Mouse (Mus musculus) left cerebral cortex, adult 9 months (tissue): Measurements from ENCODE around the gene Olfml3.

Experiments
- DNase-seq, 2 experiments: peaks; one replicate each; pipeline ENCODE4 v3.0.0; 2022; ENCODE audit warnings: low spot score in 2 of 2

The Olfml3 gene

DNA sequence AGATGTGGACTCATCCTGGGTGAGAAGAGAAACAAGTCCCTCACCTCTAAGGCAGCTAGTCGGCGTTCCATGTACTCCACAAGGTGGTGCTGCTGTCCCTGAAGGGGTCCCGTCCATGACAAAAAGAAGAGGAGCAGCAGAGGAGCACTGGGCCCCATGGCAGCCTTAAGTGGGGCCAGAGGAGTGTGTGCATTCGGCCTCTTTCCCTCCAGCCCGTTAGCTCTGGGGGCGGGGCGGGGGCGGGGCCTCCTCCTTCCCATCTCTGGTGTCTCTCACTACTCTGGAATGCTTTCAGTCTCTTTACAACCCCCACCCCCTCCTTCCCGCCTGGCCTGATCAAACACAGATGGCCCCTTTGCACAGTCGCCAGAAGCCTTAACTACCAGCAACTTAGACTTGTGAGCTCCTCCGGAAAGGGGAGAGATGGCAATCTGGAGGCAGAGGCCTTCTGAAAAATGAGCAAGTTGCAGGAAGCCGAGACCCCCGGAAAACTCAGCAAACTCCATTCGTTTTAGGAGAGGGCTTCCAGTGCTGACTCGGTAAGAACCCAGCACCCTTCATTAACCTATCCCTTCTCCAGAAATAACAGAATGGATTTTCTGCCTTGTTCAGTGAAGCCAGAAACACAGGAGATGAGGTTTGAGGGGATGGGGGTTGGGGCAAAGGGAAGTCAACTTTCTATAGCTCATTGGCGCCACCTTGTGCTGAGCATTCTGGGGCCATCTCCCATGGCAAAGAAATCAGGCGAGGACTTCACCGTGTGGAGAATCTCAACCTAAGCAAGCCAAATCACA lies at the start of gene Olfml3:
Olfml3 (minus strand) TSS at position 224 of the 794 bp plus-strand sequence.
- DNase-seq = peak; percentile 65 to 95

DNA sequence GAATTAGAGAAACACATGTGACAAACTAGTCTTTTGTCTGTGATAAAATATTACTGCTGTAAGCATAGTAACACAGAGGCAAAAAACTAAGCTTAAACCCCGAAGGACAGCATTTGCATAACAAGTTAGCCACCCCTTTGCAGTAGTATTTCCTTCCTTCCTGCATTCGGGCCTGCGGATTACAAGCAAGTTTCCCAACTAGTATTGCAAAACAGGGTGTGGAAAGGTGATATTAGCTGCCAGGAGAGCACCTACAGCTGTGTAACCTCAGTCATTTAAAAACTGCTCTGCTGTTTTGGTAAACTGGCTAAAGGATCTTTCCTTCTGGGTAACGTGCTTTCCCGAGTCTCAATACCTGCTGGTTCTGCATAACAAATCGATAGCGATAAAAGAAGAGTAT lies 49.4 kb upstream of the Olfml3 start:
- DNase-seq = no peak

DNA sequence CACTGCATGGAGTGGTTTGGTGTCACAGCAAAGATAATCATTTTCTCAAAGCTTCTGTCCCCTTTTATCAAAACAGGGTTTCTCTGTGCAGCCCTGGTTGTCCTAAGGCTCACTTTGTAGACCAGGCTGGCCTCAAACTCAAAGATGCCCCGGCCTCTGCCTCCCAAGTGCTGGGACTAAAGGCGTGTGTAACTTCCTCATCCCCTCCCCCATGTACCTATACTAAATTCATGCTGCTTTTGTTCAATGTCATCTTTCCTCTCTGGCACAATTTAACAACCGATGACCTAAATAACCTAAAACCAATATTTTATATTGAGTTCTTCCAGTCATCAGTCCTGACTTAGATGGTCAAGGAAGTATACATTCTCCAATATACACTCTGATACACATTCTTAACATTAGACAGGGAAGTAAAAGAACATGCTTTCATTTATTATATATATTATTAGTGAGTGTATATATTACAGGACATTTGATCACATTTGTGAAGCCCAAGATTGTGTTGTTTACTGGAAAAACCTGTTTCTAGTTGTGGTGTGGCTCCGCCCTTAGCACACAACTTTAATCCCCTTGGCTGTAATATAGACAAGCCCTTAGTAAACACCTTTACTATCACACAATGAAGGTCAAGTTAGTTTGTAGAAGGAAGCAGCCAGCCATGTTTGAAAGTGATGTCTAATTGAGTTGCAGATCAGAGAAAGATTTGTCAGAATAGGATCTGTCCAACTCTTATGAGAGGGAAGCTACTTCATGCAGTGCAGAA lies 45.2 kb upstream of the Olfml3 start:
- no peak for DNase-seq

DNA sequence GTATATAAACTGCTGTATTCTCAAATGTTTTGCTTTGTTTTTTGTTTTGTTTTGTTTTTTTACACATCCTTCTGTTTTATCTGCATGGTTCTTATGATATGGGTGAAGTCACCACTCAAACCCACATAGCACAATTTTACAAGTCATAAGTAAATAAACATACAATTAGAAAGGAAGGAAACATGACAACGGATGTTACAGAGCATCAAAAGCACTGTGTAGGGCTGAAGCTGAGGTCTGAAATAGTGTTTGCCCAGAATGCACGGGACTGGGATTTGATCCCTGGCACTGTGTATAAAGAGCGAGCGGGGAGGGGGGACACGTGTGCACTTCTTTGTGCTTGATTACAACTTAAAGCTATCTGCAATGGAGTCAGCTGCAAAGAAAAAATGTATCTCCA lies 43.0 kb upstream of the Olfml3 start:
- DNase-seq = no peak

DNA sequence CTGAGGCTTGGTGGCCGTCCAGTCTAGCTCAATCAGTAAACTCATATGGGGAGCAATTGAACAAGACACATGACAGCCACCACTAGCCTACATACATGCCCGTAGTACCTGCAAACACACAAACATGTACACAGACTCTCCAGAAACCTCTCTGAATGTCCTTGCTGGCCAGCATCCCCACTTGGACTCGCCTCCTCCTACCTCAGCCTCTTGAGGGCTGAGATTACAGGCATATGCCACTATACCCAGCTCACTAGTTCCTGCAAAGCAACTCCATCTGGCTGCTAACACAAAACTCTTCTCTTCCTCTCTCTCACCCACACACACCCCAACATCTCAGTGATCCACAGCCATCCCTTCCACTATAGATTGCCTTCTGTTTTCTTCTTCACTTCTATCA lies 42.5 kb upstream of the Olfml3 start:
- peak; percentile 32 for DNase-seq

DNA sequence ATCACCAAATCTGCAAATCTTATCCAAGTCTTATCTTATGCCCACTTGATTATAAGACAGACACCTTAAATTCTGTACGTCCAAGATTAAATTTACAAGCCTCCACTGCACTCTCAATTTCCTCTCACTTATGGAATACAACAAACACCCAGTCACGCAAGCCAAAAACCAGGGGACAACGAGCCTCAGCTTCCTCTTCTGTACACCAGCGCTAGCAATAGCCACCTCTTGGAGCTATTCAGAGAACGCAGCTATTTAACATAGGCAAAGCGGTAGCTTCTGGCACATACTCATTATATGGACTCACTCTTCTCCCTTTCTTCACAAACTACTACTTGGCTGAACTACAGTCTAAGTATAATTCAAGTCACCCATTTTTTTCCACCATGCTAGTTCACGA lies 41.4 kb upstream of the Olfml3 start:
- DNase-seq = no peak

DNA sequence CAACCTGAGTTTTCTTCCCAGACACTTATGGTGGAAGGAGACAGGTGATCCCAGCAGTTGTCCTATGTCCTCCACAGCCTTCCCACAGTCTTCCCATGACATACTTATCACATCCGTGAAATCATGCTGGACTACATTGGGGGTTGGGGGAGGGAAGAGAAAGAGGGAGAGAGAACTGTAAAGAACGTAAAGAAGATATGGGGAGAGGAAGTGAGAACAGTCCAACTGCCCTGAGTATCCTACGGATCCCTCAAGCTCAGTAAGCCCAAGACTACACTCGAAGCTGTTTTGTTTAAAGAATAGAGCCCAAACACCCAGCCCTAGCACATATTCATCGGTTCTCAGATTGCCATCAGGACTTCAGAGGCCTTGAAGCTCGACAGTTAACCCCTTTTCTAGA lies 40.9 kb upstream of the Olfml3 start:
- no peak for DNase-seq

DNA sequence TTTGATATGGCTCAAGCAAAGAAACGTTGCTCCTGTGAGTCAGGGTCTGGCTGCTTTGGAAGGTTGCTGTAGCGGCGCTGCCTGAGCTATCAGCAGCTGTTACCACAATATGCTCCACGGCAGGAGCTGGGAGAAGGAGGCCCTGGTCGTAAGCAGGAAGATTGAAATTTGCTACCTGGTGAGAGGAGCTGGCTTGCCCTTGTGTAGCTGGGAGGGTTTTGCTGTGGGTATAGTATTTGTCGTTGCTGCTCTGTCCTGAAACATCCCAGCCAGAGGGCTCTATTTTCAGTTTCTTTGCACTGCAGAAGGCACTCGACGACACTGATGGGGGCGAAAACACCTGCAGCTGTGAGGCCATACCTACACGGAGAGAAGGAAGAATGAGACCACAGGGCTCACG lies 40.1 kb upstream of the Olfml3 start:
- peak in 1 of 2 experiments; percentile 23 for DNase-seq

DNA sequence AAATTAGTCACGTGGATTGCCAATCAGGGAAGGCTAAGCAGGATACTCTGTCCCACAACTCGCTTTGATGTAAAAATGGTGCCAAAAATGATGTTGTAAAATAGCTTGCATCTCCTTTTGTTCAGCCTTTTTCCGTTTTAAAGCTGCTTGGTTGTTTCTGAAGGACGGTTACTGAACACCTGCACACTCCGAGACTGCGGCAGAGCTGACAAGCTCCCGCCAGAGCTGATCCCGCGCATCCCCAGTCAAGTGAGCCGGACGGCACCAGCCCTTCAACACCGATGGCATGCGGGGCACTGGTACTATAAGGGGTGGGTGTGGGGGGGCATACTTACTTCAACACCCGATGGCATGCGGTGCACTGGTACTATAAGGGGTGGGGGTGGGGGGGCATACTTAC lies 36.2 kb upstream of the Olfml3 start:
- DNase-seq = no peak

DNA sequence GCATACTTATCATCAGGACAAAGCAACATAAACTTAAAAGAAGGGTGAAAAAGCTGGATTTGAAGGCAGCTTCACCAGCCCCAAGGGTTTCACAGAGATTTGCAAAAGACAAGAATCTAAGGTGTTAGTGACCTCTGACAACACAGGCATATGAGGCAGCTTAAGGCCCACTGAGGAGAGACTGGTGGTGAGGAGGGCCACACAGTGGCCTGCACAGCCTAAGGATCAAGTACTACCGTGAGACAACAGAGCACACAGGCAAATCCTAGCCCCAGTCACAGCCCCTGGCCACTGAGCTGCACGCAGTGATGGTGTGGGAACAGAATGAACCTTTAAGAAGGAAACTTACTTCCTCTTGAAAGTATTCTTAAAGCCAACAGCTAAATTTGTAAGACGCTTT lies 35.7 kb upstream of the Olfml3 start:
- no peak for DNase-seq

DNA sequence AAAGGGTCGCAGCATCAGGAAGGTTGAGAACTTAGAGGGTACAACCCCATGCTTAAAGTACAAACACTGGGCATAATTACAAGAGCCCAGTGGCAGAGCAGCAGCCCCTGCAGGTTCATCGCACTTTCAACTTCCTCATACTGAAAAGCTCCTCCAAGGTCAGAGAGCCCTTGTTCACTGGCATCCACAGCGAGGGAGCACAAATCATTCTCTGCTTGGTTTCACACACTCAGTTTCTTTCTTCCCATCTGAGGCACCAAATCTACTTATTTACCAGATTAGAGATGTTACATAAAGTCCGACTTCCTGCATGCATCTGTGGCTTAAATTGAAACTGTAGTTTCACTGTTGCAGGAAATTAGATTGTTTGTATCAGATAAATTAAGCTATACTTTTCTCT lies 35.0 kb upstream of the Olfml3 start:
- DNase-seq = no peak

DNA sequence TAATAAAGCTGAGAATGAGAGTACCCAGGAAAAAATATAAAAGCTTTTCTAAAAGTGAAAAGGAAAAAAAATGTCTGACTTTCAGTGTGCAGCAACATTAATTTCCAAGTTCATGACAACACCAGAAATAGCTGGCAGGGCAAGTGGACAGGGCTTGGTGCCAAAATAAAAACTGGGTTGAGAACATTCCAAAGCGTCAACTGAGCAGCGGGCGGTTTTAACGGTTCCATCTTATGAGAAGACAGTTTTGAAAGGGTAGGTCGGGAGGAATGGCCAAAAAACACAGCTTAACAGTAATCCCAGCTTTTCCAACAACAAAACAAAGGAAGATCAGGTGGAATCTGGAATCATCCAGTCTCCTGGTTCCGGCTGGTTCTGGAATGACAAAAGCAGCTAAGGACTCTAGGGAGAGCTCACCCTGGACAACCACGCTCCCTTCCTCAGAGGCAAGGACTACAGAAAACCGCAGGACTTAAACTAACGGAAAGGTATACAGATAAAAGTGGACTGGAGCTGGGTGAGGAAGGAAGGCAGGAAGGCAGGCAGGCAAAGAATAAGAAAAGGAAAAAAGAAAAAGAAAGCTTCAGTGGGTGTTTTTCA lies 33.8 kb upstream of the Olfml3 start:
- peak in 1 of 2 experiments; percentile 26 for DNase-seq

DNA sequence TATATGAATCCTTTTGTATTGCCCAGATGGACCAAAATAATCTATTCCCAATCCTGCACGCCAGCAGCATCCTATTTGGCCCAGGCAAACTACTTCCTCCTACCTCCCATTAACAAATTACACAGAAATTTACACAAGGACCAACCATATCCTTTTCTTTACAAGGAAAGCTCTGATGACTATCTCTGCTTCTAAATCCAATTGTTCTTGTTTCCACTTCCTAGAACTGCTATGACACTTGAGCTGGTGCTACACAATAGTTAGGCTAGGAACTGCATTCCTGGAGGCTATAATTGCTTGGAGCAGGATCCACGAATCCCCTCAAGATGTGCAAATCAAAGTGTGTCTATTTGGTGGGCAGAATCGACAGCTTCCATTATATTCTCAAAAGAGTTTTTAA lies 29.0 kb upstream of the Olfml3 start:
- no peak for DNase-seq

DNA sequence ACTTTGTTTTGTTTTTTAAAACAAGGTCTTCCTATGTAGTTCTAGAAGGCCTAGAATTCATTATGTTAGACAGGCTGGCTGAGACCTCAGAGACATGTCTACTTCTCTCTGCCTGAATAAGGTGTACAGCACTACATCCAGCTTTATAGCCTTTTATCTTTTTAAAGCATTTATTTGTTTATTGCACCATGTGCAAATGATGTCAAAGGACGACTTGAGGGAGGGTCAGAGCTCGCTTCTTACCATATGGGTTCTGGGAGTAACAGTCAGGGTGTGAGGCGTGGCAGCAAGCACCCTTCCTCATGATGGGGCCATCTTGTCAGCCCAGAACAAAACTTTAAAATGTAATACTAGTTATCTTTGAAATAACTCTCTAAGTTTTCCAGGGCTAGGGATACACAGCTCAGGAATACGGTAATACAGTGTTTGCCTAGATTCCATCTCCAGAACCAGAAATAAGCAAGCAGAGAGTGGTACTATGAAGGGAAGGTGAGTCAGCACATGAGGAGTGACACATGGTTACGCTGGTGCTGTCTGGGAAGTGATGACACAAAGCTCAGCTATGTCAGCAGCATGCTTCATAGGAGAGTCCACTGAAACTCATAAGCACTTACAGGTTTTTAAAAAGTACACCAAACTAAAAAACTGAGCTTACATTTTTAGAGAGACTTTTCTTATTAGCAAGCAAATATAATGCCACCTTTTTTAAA lies 21.6 kb upstream of the Olfml3 start:
- DNase-seq = no peak

DNA sequence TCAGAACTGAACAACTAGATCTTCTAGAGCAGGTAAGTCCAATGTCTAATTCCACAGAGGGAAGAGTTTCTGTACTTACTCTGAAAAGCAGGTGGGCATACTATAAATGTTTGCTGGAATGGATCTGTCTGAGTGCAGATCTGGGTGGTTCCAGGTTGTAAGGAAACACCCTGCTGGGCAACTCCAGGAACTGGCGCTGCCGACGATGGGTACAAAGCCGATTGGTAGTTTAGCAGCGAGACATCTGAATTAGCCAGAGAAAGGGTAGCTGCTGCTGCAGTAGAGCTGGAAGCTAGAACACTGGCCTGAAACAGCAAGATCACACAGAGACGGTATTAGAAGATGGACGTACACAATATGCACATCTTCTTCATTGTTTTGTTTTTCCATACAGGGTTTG lies 20.7 kb upstream of the Olfml3 start:
- no peak for DNase-seq

DNA sequence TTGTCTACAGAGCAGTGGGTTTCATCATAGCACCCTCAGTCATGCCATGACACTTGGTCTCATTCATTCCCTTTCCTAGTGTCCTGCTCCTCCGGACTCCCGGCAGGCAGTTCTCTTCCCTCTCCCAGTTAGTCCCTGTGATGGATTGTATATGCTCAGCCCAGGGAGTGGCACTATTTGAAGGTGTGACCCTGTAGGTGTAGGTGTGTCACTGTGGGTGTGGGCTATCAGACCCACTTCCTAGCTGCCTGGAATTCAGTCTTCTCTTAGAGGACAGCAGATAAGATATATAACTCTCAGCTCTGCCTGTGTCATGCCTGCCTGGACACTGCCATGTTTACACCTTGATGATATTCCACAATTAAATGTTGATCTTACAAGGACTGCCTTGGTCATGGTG lies 19.1 kb upstream of the Olfml3 start:
- no peak for DNase-seq

DNA sequence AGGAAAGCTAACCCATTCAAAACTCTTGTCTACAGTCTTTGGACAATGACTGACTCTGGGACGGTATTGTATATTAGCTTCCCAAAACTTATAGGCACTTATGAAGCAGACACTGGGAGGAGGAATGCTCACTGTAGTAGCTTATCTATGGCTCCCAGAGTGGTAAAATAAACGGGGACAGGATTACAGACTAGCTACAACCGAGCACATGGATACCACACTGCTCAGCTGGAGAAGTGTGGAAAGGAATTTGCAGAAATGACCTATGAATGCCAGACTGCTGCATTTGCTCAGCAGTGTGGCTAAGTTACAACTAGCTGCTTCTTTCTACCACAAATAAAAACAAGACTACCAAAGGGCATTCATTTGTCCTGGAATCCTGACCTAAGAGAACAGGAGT lies 17.6 kb upstream of the Olfml3 start:
- no peak for DNase-seq

DNA sequence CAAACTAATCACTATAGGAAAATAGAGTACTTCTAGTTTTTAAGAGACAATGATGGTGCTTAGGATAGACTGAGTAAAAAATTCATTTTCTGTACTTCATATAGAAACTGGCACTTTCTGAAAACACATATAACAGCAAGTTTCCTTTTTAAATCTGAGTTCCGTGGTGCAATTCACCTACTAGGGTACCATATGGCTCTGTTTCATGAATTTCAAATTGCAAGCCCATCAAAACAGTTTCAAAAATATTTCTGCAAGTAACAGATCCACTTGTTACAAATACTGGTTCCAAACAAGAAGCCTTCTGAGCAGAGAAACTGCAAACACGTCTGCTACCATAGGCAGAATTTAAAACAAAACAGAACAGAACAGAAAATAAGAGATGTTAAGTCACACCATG lies 13.8 kb upstream of the Olfml3 start:
- DNase-seq = no peak

DNA sequence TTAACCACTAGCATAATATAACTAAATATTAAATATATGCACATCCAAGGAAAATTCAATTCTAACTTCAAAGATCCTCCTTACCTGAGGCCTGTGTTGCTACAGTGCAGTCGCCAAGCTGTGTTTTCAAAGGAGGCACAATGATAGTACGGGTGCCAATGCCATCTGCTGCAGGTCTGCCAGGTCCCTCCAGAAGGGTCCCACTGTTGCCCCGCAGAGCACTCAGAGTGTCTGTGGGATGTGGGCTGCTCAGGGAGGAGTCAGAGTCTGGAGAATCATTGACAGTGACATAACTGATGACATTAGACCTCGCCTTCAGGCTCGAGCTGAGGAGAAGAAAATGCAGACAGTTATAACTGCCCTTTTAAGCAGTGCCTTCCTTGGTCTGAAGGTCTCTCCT lies 8.9 kb upstream of the Olfml3 start:
- no peak for DNase-seq

DNA sequence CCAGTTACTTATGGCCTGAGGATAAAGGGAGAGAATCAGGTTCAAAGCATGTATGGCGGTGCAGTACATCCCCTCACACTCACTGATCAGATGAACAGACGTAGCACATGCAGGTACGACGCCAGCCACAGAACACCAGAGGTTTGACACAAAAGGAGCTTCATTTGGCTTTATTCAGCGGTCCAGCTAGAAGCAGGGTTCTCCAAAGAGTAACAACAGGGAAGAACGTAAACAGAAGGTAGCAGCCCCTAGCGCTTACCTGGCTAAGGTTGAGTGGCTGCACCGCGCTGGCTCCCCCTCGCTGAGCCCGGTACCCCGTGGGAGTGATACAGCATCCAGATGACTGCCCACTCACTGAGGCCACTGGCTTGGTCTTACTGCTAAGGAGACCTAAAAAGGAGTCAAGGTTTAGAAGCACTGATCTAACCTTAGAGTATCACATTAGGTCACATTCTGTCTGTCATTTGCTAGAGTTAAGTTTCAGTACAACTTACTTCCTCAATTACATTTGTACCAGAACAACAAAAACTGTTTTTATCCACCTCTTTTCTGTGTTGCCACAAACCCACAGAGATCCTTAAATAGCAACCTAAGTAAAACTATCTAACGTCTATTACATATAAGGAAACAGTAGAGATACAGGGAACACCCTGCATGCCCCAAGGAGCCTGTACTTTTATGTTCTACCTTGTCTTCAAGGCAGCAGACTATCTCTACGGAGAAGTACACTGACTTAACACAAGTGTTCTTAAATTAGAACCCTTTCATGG lies 7.4 kb upstream of the Olfml3 start:
- DNase-seq = no peak

DNA sequence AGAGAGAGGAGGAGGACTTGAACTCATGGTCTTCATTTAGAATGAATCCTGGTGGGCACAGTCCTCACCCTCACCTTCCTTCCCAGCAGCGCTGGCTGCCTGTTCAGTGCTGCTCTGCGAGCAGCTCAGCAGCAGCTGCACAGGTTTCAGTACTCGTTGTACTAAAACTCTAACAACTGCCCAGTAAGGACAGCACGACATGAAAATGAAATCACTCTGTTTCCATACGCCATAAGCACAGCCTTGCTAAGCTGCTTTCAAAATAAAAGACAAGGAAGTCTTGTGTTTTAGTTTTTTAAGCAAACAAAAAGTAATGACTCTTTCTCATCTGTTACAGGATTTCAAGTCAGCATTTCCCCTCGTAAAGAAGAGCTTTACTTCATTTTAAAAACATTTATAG lies 5.4 kb upstream of the Olfml3 start:
- DNase-seq = no peak

DNA sequence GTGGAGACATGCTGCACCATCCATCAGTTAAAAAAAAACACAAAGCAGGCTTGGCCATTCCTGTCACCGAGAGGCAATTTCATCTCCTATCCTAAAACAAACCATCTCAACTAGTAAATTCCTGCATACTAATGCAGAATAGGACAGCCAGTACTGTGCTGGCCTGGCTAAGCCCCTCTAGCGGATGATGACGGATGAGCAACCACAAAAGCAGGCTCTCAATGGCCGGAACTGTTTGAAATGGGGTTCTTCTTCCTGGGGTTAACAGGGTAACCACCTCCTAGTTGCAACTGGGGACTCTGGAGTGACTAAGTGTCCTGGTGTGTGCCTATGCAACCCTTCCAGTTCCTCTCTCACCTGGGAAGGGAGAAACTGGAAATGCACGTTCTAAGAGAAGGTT lies 2.5 kb upstream of the Olfml3 start:
- no peak for DNase-seq
